Mouse (Mus musculus) kidney, embryonic 14.5 days (tissue): ENCODE measurements around the gene Gm16253. TPM values are rescaled to one million over a fixed set of nuclear protein-coding genes. Genes with fewer than 3 reads are reported as not detected.

Experiments used
- ATAC-seq: fragments of 200-750 bp; cut with Nextera tagmentation; 2 replicates; pipeline ENCODE4 v1.8.0; 2017; ENCODE audit warnings: moderate number of reproducible peaks, mild to moderate bottlenecking, moderate TSS enrichment, moderate library complexity; ENCODE audit not compliant: low FRiP score, low TSS enrichment
- H3K27ac ChIP-seq: fragments of 300-500 bp; sonication (generic); 2 replicates; pipeline ENCODE4 v1.5.1; 2014; ENCODE audit warnings: low read depth, mild to moderate bottlenecking, low read length, moderate library complexity, mixed read lengths
- H3K27me3 ChIP-seq: fragments of 300-500 bp; sonication (generic); 2 replicates; pipeline ENCODE4 v1.6.1; 2014; ENCODE audit warnings: mild to moderate bottlenecking, low read length; ENCODE audit not compliant: control insufficient read depth, insufficient read depth
- H3K36me3 ChIP-seq: fragments of 300-500 bp; sonication (generic); 2 replicates; pipeline ENCODE4 v1.6.1; 2014; ENCODE audit warnings: low read length, mixed read lengths; ENCODE audit not compliant: control insufficient read depth, insufficient read depth
- H3K4me1 ChIP-seq: fragments of 300-500 bp; sonication (generic); 2 replicates; pipeline ENCODE4 v1.6.1; 2014; ENCODE audit warnings: low read length, mixed read lengths; ENCODE audit not compliant: control insufficient read depth, insufficient read depth
- H3K4me2 ChIP-seq: fragments of 300-500 bp; sonication (generic); replicated peaks from 2 replicates; pipeline ENCODE4 v1.6.1; 2014; ENCODE audit warnings: low read depth, mild to moderate bottlenecking, low read length
- H3K4me3 ChIP-seq: fragments of 300-500 bp; sonication (generic); 2 replicates; pipeline ENCODE4 v1.5.1; 2014; ENCODE audit warnings: mild to moderate bottlenecking, low read length
- H3K9ac ChIP-seq: fragments of 300-500 bp; sonication (generic); 2 replicates; pipeline ENCODE4 v1.6.1; 2014; ENCODE audit warnings: low read depth, mild to moderate bottlenecking, low read length, moderate library complexity
- H3K9me3 ChIP-seq: fragments of 300-500 bp; sonication (generic); 2 replicates; pipeline ENCODE4 v1.6.1; 2016; ENCODE audit warnings: low read length; ENCODE audit not compliant: control insufficient read depth
- WGBS: fragments of 180-500 bp; shearing (Covaris S2); extraction: QIAGEN DNeasy Blood & Tissue Kit; methylation state at CpG from one replicate; pipeline ENCODE4 v1.1.7; 2014; 5-methylcytosine and 5-hydroxymethylcytosine counted together
- polyA plus RNA-seq: library from polyadenylated mRNA; unstranded; fragments of >200 nt; fragmentation: Nextera tagmentation; extraction: Ambion mirVana; gene quantifications from 2 replicates; pipeline ENCODE4 v1.2.1, GENCODE M21; 2014

The Gm16253 gene
- polyA plus RNA-seq, 1 experiment from 2014 or later: 0.72 TPM

- H3K4me2 ChIP-seq: peak overlapping the region; percentile 35; the same call in 1 of the 2 replicates
Observed at GRCm38 (mm10) chr3:96577566-96577965, 782 bp downstream of the Gm16253 start.

GRCm38 (mm10) chr3:96578561-96579238 lies 1.9 kb downstream of the Gm16253 start:
- Histone ChIP-seq H3K27me3 (no peaks in the 10 kb centered on the region), H3K9me3 (no peaks in the 10 kb centered on the region), H3K4me2 (no peak overlapping the region), H3K36me3 (no peaks in the 10 kb centered on the region), H3K9ac (no peak overlapping the region), H3K4me1 (peaks cover 18% of the 10 kb centered on the region), H3K4me3 (no peak overlapping the region), H3K27ac (no peak overlapping the region)
- 79% methylated on average over 12 of the region's 12 CpGs for WGBS
- ATAC-seq: no peak

More at GRCm38 (mm10) chr3:96577566-96577965, 782 bp downstream of the Gm16253 start:
- Histone ChIP-seq H3K27ac (peak overlapping the region; percentile 94), H3K9me3 (no peaks in the 10 kb centered on the region), H3K4me1 (peaks cover 18% of the 10 kb centered on the region), H3K4me3 (no peak overlapping the region), H3K9ac (peak overlapping the region; percentile 0; the same call in 1 of the 2 replicates), H3K36me3 (no peaks in the 10 kb centered on the region), H3K27me3 (no peaks in the 10 kb centered on the region)
- ATAC-seq: no peak
- 46% methylated on average over 4 of the region's 4 CpGs for WGBS

DNA sequence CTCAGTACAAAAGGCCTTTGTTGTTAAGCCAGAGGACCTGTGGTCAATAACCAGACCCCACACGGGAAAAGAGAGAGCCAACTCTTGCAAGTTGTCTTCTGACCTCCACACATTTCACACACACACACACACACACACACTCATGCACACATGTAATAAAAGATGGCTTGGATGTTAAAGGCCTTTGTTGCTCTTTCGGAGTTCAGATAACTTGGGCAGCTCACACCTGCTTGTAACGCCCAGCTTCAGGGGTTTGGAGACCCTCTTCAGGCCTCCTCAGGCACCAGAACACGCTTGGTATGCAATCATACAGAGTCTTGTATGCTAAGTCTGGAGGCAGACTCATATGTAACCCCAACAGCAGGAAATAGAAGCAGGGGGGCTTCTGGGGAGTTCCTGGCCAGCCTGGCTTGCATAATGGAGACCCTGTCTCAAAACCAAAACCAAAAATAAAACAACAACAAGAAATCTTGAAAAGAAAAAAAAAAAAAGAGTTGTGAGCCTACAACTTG lies 2.5 kb downstream of the Gm16253 start:
- H3K27me3 ChIP-seq: no peaks in the 10 kb centered on the region
- no peak overlapping the region for H3K9ac ChIP-seq
- WGBS: 75% methylated on average over 4 of the region's 4 CpGs
- no peaks in the 10 kb centered on the region for H3K9me3 ChIP-seq
- no peak for ATAC-seq
- no peak overlapping the region for H3K4me3 ChIP-seq
- H3K36me3 ChIP-seq: no peaks in the 10 kb centered on the region
- H3K27ac ChIP-seq: no peak overlapping the region
- peak overlapping the region; percentile 10; the same call in 1 of the 2 replicates for H3K4me2 ChIP-seq
- peaks cover 18% of the 10 kb centered on the region for H3K4me1 ChIP-seq

- no peaks in the 10 kb centered on the region for H3K9me3 ChIP-seq
- ATAC-seq: peak; percentile 50
- no peak overlapping the region for H3K9ac ChIP-seq
- peak overlapping the region; percentile 35 for H3K4me2 ChIP-seq
- peaks cover 18% of the 10 kb centered on the region for H3K4me1 ChIP-seq
- H3K27ac ChIP-seq: 0 out of 2 replicates have a peak overlapping the region, but pooled peaks have one; percentile 33
- peak overlapping the region; percentile 18; the same call in 1 of the 2 replicates for H3K4me3 ChIP-seq
- H3K27me3 ChIP-seq: no peaks in the 10 kb centered on the region
- H3K36me3 ChIP-seq: no peaks in the 10 kb centered on the region
- 11% methylated on average over 16 of the region's 16 CpGs for WGBS
Observed at GRCm38 (mm10) chr3:96579885-96580454, 3.2 kb downstream of the Gm16253 start.

DNA sequence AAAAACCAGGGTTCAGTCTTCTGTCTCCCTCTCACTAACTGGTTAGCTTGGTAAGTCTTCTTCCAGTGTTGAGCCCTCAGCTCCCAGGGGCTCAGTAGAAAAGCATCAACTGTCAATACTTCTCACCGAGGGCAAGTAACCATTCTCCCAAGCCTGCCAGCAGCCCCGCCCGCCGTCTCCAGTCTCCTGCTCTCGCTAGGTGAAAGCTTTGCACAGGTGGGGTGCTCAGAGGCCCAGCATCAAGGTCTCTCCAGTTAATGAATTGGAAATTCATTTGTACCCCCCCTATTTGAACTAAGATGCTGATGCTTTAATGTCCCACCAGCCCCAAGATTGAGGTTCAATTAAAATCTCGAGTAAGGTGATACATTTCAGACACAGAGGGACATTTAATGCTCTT lies 4.4 kb downstream of the Gm16253 start:
- Histone ChIP-seq H3K4me3 (no peak overlapping the region), H3K4me1 (peaks cover 12% of the 10 kb centered on the region), H3K4me2 (no peak overlapping the region), H3K9ac (no peak overlapping the region), H3K27me3 (no peaks in the 10 kb centered on the region), H3K27ac (no peak overlapping the region), H3K36me3 (no peaks in the 10 kb centered on the region), H3K9me3 (no peaks in the 10 kb centered on the region)
- 48% methylated on average over 6 of the region's 6 CpGs for WGBS
- ATAC-seq: no peak

- Histone ChIP-seq H3K27ac (no peak overlapping the region), H3K4me1 (peaks cover 12% of the 10 kb centered on the region)
- 82% methylated on average over 16 of the region's 16 CpGs for WGBS
Observed at GRCm38 (mm10) chr3:96581771-96582515, 5.2 kb downstream of the Gm16253 start.

DNA sequence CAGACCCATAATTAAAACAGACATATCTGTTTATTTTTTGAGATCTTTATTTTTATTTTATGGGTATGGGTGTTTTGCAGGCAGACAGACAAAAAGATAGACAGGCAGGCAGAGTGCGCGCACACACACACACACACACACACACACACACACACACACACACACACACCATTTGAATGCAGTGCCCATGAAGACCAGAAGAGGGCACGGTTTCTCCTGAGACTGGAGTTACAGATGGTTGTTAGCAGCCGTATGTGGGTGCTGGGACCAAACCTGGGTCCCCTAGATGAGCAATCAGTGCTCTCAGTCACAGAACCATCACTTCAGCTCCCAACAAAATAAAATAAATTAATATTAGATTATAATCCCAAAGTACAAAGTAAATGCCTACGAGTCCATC lies 6.6 kb downstream of the Gm16253 start:
- Histone ChIP-seq H3K9ac (no peak overlapping the region), H3K27me3 (no peaks in the 10 kb centered on the region), H3K4me3 (no peak overlapping the region), H3K27ac (no peak overlapping the region), H3K4me1 (peaks cover 4% of the 10 kb centered on the region), H3K4me2 (no peak overlapping the region), H3K36me3 (no peaks in the 10 kb centered on the region), H3K9me3 (no peaks in the 10 kb centered on the region)
- ATAC-seq: no peak
- 90% methylated on average over 5 of the region's 5 CpGs for WGBS

More at GRCm38 (mm10) chr3:96581771-96582515, 5.2 kb downstream of the Gm16253 start:
- Histone ChIP-seq H3K4me3 (no peak overlapping the region), H3K9ac (no peak overlapping the region), H3K9me3 (no peaks in the 10 kb centered on the region), H3K27me3 (no peaks in the 10 kb centered on the region), H3K4me2 (no peak overlapping the region), H3K36me3 (no peaks in the 10 kb centered on the region)
- no peak for ATAC-seq

GRCm38 (mm10) chr3:96590657-96591056 lies 13.9 kb downstream of the Gm16253 start:
- Histone ChIP-seq H3K4me2 (no peak overlapping the region), H3K4me3 (no peak overlapping the region), H3K9me3 (no peaks in the 10 kb centered on the region), H3K36me3 (no peaks in the 10 kb centered on the region), H3K27ac (no peak overlapping the region), H3K4me1 (peaks cover 1% of the 10 kb centered on the region), H3K27me3 (peaks cover 2% of the 10 kb centered on the region; the same call in 1 of the 2 replicates), H3K9ac (no peak overlapping the region)
- 83% methylated on average over 4 of the region's 4 CpGs for WGBS
- ATAC-seq: no peak
